Mouse (Mus musculus) embryonic facial prominence, embryonic 15.5 days (tissue): ENCODE results near the gene Aldh18a1. TPM values are rescaled to one million over a fixed set of nuclear protein-coding genes. Genes with fewer than 3 reads are reported as not detected.
A peak's percentile ranks its signal among the peaks of the same experiment; 100 is the strongest.

Experiments
- ATAC-seq: fragments of 200-750 bp; cut with Nextera tagmentation; 2 replicates; pipeline ENCODE4 v1.8.0; 2017; ENCODE audit warnings: low read depth, moderate TSS enrichment; ENCODE audit not compliant: insufficient number of reproducible peaks, low FRiP score, low TSS enrichment
- H3K27ac ChIP-seq: fragments of 300-500 bp; sonication (generic); replicated peaks from 2 replicates; pipeline ENCODE4 v1.5.1; 2015; ENCODE audit warnings: mild to moderate bottlenecking, inconsistent platforms
- H3K27me3 ChIP-seq: fragments of 300-500 bp; sonication (generic); 2 replicates; pipeline ENCODE4 v1.6.1; 2015; ENCODE audit warnings: inconsistent platforms
- H3K36me3 ChIP-seq: fragments of 300-500 bp; sonication (generic); 2 replicates; pipeline ENCODE4 v1.6.1; 2015; ENCODE audit warnings: mild to moderate bottlenecking, inconsistent platforms
- H3K4me1 ChIP-seq: fragments of 300-500 bp; sonication (generic); 2 replicates; pipeline ENCODE4 v1.6.1; 2015; ENCODE audit warnings: inconsistent platforms
- H3K4me2 ChIP-seq: fragments of 300-500 bp; sonication (generic); replicated peaks from 2 replicates; pipeline ENCODE4 v1.6.1; 2015; ENCODE audit warnings: mild to moderate bottlenecking, inconsistent platforms
- H3K4me3 ChIP-seq: fragments of 300-500 bp; sonication (generic); replicated peaks from 2 replicates; pipeline ENCODE4 v1.5.1; 2015; ENCODE audit warnings: mild to moderate bottlenecking, inconsistent platforms
- H3K9ac ChIP-seq: fragments of 300-500 bp; sonication (generic); 2 replicates; pipeline ENCODE4 v1.6.1; 2015; ENCODE audit warnings: inconsistent platforms
- H3K9me3 ChIP-seq: fragments of 300-500 bp; sonication (generic); replicated peaks from 2 replicates; pipeline ENCODE4 v1.6.1; 2016; ENCODE audit warnings: inconsistent platforms
- WGBS: fragments of 180-500 bp; shearing (Covaris S2); methylation state at CpG from one replicate; pipeline ENCODE4 v1.1.7; 2015; 5-methylcytosine and 5-hydroxymethylcytosine counted together
- polyA plus RNA-seq: library from polyadenylated mRNA; unstranded; fragments of >200 nt; fragmentation: Nextera tagmentation; extraction: Ambion mirVana; gene quantifications from 2 replicates; pipeline ENCODE4 v1.2.1, GENCODE M21; 2015

The Aldh18a1 gene
- polyA plus RNA-seq, 1 experiment from 2014 or later = 65.2 TPM

DNA sequence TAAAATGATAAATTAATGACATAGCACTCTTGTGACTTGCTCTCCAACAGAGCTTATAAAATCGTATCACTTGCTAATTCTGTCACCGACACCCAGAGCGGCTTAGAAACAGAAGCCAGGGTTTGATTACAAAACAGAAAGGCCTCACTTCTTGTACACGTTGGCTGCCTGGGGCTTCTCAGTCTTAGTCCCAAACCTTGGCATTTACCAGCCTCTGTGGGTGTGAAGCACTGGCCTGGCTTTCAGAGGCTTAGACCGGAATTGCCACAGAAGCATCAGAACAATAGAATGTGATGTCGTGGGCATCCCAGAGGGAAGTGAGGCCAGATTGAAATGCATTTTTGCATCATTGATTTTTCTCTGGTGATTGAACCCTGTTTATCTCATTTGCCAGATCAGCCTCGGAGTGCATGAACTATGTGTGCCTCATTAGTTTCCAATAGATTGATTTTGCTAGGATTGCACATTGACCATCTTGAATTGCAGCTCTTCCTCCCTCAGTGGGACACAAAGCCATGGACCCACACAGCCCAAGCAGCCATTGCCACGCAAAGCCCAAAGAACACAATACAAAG is 64.7 kb downstream of the Aldh18a1 start:
- no peak overlapping the region for H3K4me3 ChIP-seq
- H3K4me1 ChIP-seq = no peaks in the 10 kb centered on the region
- 71% methylated on average over 8 of the region's 8 CpGs for WGBS
- no peak for ATAC-seq
- H3K27me3 ChIP-seq = no peaks in the 10 kb centered on the region
- H3K9ac ChIP-seq = no peak overlapping the region
- H3K27ac ChIP-seq = no peak overlapping the region
- no peak overlapping the region for H3K4me2 ChIP-seq
- no peaks in the 10 kb centered on the region for H3K9me3 ChIP-seq
- H3K36me3 ChIP-seq = no peaks in the 10 kb centered on the region

DNA sequence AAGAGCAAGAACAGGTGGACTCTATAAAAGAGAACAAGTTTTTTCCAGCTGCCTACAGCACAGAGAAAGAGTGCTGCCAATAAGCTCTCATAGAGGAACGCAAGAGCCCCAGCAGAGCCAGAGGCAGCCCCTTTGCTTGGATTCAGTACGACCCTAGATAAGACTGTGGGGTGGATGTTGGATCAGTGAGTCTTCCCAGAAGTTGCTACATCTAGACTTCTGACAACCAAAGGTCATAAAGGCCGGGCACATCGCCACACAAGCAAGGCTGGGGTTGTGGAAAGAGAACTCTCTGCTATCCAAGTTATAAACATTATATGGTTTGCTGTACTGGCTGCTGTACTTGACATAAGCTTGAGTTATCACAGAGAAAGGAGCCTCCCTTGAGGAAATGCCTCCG is 67.9 kb downstream of the Aldh18a1 start:
- no peak overlapping the region for H3K27ac ChIP-seq
- H3K4me3 ChIP-seq = no peak overlapping the region
- H3K4me2 ChIP-seq = no peak overlapping the region
- no peaks in the 10 kb centered on the region for H3K9me3 ChIP-seq
- H3K36me3 ChIP-seq = no peaks in the 10 kb centered on the region
- WGBS = 82% methylated on average over 5 of the region's 5 CpGs
- H3K9ac ChIP-seq = no peak overlapping the region
- no peaks in the 10 kb centered on the region for H3K4me1 ChIP-seq
- no peaks in the 10 kb centered on the region for H3K27me3 ChIP-seq
- ATAC-seq = no peak

DNA sequence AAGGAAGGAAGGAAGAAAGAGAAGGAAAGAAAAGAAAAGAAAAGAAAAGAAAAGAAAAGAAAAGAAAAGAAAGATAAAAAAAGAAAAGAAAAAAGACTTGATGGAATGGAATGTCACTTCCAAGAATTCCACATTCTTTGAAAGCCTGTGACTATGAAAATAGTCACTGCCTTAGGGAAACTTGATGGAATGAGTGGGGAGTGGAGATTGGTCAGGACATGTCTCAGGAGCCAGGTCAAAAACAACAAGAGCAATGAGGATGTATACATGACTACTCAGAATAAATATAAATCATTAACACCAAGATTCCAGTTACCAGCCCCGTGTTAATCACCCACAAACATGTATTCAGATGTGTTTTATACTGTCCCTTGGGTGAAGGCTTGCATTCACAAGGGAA is 69.6 kb downstream of the Aldh18a1 start:
- no peaks in the 10 kb centered on the region for H3K9me3 ChIP-seq
- no peak overlapping the region for H3K9ac ChIP-seq
- no peak overlapping the region for H3K27ac ChIP-seq
- H3K36me3 ChIP-seq = no peaks in the 10 kb centered on the region
- H3K27me3 ChIP-seq = no peaks in the 10 kb centered on the region
- no peak overlapping the region for H3K4me3 ChIP-seq
- H3K4me2 ChIP-seq = no peak overlapping the region
- no peaks in the 10 kb centered on the region for H3K4me1 ChIP-seq
- ATAC-seq = no peak
- WGBS = 63% methylated on average over 1 of the region's 1 CpGs

DNA sequence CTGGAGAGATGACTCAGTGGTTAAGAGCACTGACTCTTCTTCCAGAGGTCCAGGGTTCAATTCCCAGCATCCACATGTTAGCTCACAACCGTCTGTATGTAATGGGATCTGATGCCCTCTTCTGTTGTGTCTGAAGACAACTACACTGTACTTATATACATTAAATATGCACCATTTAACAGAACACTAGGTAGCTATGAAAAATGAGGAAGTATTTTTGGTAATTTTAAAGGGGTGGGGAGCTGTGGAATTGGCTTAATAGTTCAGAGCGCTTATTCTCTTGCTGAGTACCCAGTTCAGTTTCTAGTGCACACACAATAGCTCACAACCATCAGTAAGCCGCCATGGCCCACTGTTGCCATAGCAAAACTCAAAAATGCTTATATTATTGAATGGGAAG is 72.7 kb downstream of the Aldh18a1 start:
- no peak overlapping the region for H3K4me2 ChIP-seq
- peaks cover 13% of the 10 kb centered on the region for H3K4me1 ChIP-seq
- WGBS = 87% methylated on average over 3 of the region's 3 CpGs
- H3K27ac ChIP-seq = no peak overlapping the region
- H3K9ac ChIP-seq = no peak overlapping the region
- no peak for ATAC-seq
- no peaks in the 10 kb centered on the region for H3K9me3 ChIP-seq
- no peaks in the 10 kb centered on the region for H3K36me3 ChIP-seq
- H3K27me3 ChIP-seq = no peaks in the 10 kb centered on the region
- H3K4me3 ChIP-seq = no peak overlapping the region

DNA sequence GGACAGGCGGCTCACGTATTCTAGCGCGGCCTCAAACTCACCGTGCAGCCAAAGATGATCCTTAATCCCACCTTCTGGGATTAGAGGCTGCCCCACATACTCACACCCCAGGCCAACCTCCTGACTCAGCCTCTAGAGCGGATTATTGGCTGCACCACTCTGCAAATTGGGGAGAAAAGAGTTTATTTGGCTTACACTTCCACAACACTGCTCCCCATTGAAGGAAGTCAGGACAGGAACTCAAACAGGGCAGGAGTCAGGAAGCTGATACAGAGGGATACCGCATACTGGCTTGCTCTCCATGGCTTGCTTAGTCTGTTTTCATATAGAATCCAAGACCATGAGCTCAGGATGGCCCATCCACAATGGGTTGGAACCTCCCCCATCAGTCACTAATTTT is 73.9 kb downstream of the Aldh18a1 start:
- Histone ChIP-seq H3K9ac (no peak overlapping the region), H3K9me3 (no peaks in the 10 kb centered on the region), H3K27ac (no peak overlapping the region), H3K4me2 (no peak overlapping the region; the same call in 1 of the 2 replicates), H3K4me1 (peaks cover 13% of the 10 kb centered on the region), H3K27me3 (no peaks in the 10 kb centered on the region), H3K4me3 (no peak overlapping the region), H3K36me3 (no peaks in the 10 kb centered on the region)
- 76% methylated on average over 7 of the region's 7 CpGs for WGBS
- no peak for ATAC-seq

DNA sequence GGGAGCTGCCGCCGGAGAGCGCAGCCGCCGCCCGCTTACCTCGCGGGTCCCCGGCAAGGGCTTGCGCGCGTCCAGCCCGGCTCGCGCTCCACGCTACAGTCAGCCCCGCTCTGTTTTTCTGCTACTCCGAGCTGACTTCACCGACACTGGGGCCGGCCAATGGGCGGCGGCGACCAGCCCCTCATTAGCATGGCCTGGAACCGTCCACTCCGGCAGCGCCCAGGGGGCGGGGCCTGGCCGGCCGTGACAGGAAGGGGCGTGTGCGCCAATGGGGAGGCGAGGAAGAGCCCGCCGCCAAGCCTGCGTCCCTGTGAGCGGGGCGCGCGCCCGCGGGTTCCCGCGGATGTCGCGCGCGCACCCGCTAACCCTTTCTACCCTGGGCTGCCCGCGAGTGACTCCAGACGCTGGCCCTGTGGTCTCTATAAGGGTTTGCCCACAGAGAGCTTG is 74.6 kb downstream of the Aldh18a1 start, which contains the start of gene Sorbs1:
TSS of gene Sorbs1 (minus strand) at position 148 of the 447 bp plus-strand sequence.
- WGBS = under 1% methylated on average over 50 of the region's 51 CpGs
- H3K27me3 ChIP-seq = no peaks in the 10 kb centered on the region
- H3K4me2 ChIP-seq = peak within 1 kb of the TSS; percentile 87
- no peaks in the 10 kb centered on the region for H3K36me3 ChIP-seq
- peak within 1 kb of the TSS; percentile 84 for H3K4me3 ChIP-seq
- H3K9me3 ChIP-seq = no peaks in the 10 kb centered on the region
- H3K4me1 ChIP-seq = peaks cover 13% of the 10 kb centered on the region
- peak; percentile 99 for ATAC-seq
- H3K9ac ChIP-seq = peak within 1 kb of the TSS; percentile 75
- peak within 1 kb of the TSS; percentile 87 for H3K27ac ChIP-seq

DNA sequence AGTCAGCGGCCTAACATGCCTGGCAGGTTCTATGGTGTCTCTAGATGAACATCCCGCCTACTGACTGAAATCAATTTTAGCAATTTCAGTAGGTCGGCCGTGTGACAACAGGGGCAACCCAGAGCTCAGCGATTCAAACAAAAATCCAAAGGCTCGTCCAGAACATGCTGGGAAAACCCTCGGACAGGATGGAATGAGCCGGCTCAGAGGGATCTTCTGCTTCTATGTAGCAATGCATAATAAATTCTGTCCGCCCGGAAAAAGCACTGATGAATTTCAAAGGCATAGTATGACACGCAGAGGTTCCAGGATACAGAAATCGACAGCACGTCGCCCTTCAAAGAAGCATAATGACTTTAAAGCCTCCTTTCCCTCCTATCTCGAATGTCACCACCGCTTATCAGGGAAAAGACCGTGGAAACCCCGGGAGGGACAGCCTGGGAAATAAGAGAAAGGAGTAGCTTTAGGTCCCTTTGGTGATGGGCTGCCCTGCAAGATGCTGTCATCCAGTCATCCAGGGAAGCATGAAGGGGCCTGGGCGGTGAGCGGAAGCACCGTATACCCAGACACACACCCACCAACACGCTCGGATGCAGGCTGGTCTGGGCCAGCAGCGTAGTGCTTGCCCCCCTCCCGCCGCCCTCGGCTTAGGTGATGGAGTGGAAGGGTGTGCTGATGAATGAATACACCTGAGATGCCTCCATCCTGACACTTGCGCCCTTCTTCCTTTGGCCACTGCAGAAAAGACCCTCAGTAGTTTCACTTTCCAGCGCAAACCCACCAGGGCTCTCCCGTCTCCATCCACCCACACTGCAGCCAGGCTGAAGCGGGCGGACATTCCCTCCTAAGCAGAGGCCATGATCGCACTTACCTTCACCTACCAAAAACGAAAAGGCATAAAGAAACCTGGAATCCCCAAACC is 75.5 kb downstream of the Aldh18a1 start:
- Histone ChIP-seq H3K4me3 (peak overlapping the region; percentile 84), H3K36me3 (no peaks in the 10 kb centered on the region), H3K27me3 (no peaks in the 10 kb centered on the region), H3K27ac (peak overlapping the region; percentile 87), H3K9me3 (no peaks in the 10 kb centered on the region), H3K4me1 (peaks cover 13% of the 10 kb centered on the region), H3K9ac (peak overlapping the region; percentile 75), H3K4me2 (peak overlapping the region; percentile 87)
- WGBS = under 1% methylated on average over 34 of the region's 34 CpGs
- peak; percentile 19; the same call in 1 of the 2 replicates for ATAC-seq

DNA sequence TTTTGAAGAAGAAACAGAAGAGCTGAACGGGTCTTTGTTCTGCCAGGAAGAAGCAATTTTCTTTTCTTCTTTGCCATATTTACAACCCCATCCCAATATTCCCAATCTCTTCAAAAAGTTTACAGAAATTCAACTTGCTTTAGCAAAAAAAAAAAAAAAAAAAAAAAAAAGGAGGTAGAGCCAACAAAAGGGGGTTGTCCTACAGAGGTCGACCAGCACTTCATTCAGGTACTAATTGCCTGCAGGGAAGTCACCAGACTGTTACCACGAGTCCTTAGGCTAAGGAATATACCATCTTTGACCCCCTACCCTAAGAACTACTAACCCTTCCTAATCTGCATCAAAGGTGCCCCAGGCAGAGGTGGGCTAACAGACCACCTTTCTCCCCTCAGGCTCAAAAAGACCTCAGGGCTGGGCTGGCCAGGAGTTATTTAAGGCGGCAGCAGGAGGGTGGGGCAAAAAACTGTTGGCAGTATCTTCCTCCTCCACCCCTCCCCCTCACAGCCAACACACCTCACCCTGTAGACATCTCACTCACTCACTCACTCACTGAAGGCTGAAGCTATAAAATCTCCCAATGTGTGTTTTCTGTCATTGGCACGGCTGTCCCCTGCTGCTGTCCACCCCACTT is 76.5 kb downstream of the Aldh18a1 start:
- no peaks in the 10 kb centered on the region for H3K36me3 ChIP-seq
- WGBS = 31% methylated on average over 5 of the region's 5 CpGs
- peak overlapping the region; percentile 87 for H3K4me2 ChIP-seq
- peak overlapping the region; percentile 84 for H3K4me3 ChIP-seq
- H3K9me3 ChIP-seq = no peaks in the 10 kb centered on the region
- H3K9ac ChIP-seq = no peak overlapping the region
- H3K4me1 ChIP-seq = peaks cover 13% of the 10 kb centered on the region
- no peak overlapping the region for H3K27ac ChIP-seq
- no peaks in the 10 kb centered on the region for H3K27me3 ChIP-seq
- no peak for ATAC-seq

DNA sequence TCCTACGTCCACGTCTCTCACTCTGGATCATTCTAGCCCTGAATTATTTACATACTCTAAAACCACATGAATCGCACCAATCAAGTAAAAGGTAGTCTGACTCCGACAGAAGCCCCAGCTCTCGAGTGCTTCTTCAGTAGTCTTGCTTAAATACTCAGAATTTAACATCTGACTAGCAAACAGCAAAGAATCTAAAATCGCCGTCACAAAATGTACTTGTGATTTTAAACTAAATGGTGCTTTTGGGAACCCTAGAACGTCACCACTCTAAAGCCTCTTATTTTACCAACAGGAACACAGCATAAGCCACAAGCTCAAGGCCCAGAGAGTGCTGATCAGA is 77.2 kb downstream of the Aldh18a1 start:
- Histone ChIP-seq H3K27me3 (no peaks in the 10 kb centered on the region), H3K9me3 (no peaks in the 10 kb centered on the region), H3K4me1 (peaks cover 13% of the 10 kb centered on the region), H3K27ac (no peak overlapping the region), H3K9ac (no peak overlapping the region), H3K36me3 (no peaks in the 10 kb centered on the region), H3K4me2 (0 out of 2 replicates have a peak overlapping the region, but pooled peaks have one; percentile 10), H3K4me3 (no peak overlapping the region)
- ATAC-seq = no peak
- 54% methylated on average over 8 of the region's 8 CpGs for WGBS

DNA sequence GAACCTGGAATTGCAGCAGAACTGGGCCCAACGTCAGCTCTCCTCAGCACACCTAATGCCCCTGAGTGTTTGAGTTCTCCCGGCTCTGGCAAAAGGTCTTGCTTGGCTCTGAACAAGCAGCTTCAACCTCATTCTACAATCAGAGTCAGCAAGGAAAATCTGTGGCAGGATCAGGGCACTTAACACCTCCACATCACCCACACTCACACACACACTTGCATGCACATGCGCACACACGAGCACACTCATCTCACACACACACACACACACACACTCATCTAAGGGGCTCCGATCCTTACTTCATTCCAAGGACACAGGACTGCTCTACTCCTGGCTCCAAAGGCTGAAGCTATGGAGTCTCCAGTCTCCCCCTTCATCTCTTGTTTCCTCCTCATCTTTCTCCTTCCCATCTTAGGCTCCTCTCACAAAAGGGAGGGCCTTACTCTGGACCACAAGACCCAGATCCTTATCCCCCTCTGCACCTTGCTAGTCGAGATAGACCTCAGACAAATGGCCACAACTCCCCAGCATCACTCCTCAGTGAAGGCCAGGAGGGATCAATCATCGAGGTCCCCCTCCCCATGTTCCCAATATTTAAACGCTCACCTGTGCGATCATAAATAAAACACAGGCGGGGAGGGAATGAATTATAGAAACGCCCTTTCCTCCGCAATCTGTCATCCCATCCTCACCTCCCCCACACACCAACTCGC is 77.7 kb downstream of the Aldh18a1 start:
- H3K27ac ChIP-seq = no peak overlapping the region

DNA sequence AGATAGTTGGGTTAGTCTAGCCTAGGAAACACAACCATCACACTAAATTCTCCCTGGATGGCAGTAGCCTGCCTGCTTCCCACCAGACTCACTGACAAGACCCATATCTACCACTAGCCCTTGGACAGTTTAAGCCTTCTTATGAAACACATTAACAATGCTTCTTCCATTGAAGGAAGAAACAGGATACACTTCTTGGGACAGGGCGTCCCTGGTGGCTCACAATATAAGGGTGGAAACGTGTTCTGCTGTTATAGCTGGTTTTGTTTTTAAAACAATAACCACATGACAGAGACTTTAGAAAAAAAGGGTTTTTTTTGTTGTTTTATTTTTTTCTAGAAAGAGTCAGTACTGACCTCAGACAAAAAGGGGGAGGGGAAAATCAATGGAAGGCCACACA is 79.0 kb downstream of the Aldh18a1 start:
- H3K27me3 ChIP-seq = no peaks in the 10 kb centered on the region
- H3K36me3 ChIP-seq = no peaks in the 10 kb centered on the region
- H3K4me2 ChIP-seq = no peak overlapping the region
- H3K27ac ChIP-seq = no peak overlapping the region
- WGBS = 57% methylated on average over 2 of the region's 2 CpGs
- ATAC-seq = no peak
- H3K9ac ChIP-seq = no peak overlapping the region
- no peaks in the 10 kb centered on the region for H3K9me3 ChIP-seq
- no peak overlapping the region for H3K4me3 ChIP-seq
- H3K4me1 ChIP-seq = peaks cover 13% of the 10 kb centered on the region

More for the DNA sequence above, 77.7 kb downstream of the Aldh18a1 start:
- H3K9me3 ChIP-seq = no peaks in the 10 kb centered on the region
- H3K27me3 ChIP-seq = no peaks in the 10 kb centered on the region
- no peak overlapping the region for H3K4me3 ChIP-seq
- no peak overlapping the region for H3K9ac ChIP-seq
- H3K4me1 ChIP-seq = peaks cover 13% of the 10 kb centered on the region
- ATAC-seq = no peak
- no peak overlapping the region for H3K4me2 ChIP-seq
- H3K36me3 ChIP-seq = no peaks in the 10 kb centered on the region
- WGBS = 71% methylated on average over 13 of the region's 13 CpGs
